Mouse (Mus musculus) lung, postnatal 4 days (tissue): Measurements from ENCODE around the gene Ndufs3.

ENCODE experiments used
- DNase-seq, 2 experiments: peaks; one replicate each; pipeline ENCODE4 v3.0.0; 2021

Gene Ndufs3

DNA sequence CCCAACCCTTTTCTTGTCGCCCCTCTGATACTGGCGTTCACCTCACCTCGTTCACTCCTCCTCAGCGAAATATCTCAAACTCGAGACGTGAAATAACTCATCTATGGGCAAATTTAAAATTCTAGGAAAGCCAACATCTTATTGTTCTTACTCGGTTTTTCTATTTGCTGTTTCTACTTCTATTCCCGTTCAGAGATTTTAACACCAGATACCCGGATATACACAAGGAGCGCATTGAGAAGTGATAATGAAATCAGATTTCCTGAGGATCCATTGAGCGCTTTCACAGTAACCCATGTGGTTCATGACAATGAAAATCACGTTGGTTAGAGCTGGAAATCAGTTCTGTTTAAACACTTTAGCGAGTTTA is 57.0 kb downstream of the Ndufs3 start:
- no peak for DNase-seq

DNA sequence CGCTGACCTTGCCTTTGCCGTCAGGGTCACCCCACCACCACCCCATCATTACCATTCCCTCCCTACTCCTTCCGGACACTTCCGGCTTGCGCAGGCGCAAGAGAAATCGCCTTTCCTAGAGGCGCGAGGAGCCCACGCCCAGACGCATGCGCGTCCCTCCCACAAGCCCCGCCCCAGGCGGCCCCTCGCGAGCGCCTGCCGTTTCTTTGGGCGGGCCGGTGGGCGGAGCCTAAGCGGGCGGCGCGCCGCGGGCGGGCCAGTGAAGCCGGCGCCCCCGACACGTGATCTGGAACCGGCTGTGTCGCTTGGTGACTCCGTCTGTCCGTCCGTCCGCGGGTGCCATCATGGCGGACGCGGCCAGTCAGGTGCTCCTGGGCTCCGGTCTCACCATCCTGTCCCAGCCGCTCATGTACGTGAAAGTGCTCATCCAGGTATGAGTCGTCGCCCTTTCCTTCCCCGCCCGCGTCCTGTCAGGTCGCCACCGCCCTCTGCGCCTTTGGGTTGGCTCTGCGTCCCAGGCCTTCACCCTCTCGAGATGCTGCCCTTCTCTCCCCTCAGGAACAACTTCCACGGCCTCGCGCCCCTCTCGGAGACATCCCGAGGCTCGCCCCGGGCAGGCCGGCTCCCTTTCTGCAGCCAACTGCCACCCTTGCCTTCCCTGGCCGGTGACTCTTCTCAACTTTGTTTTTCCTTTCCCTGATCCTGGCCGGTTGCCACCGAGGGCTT is 57.5 kb downstream of the Ndufs3 start, which contains the start of gene Mtch2:
Mtch2 (plus strand) TSS at position 201 of the 726 bp plus-strand sequence.
- DNase-seq: peak; percentile 99

DNA sequence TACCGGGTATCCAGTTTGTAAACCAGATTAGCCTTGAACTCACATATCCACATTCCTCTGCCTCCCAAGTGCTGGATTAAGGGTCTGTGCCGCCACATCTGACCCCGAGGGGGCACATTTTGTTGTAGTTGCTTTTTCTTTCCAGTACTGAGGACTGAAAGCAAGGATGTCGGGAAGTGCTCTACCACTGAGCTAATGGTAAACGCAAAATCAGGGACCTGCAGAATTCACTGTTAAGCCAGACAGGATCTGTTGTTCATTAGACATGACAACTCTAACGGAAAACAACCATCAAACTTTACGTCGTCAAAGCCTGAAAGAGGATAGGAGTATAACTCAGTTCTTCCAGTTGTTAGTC is 58.1 kb downstream of the Ndufs3 start:
- DNase-seq: peak in 1 of 2 experiments; percentile 27

DNA sequence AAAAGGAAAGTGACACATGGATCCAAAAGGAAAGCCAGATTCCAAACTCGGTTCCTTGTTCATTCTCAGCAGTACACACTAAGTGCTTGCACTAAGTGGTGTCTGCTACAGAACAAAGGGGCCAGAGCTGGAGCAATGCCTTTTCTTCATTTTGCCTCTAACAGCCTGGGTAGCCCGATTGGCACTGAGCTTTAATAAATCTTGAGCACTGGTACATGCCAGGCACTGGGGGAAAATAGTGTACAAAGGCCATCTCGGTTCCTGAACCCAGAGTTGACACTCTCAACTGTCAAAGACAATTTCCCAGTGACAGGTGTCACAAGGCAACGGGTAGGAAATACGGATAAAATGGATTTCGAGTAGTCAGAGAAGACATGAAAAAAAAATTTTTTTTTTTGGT is 58.5 kb downstream of the Ndufs3 start:
- no peak for DNase-seq

DNA sequence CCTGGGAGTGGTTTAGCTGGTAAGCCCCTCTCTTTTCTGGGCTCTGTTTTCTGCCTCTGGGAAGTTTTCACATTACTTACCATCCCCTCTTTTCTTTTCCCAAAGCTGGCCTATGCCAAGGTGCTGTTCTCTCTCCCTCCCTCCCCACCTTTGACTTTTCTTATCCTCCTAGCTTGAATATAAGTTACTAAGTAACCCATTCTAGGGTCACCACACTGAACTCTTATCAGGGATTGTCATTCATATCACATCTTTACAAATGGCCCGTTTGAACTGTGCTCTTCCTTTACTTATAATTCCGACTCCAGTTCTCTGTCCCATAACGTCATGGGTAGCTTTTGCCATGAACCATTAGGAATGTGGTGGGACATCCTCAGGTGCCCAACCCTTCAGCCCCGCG is 59.4 kb downstream of the Ndufs3 start:
- no peak for DNase-seq
